30 mouse cellular contexts compared by ENCODE assay signal in genomic region chrX:60542901-60543300, GRCm38 (mm10). TPM values are rescaled to one million over a fixed set of nuclear protein-coding genes. Genes with fewer than 3 reads are reported as not detected.
DNase-seq lines count a peak whose midpoint lies in the region; ATAC-seq and TF ChIP-seq lines count a peak whose summit lies in the region.
"Had no signal": no experiment of that assay in that cellular context is flagged by ENCODE, and none has a peak within 500 bp of the region (broad histone marks: within the 10 kb centered on the region; RNA-seq: fewer than 3 reads in every experiment).

No protein-coding gene starts in this region.

- H3K9me3 ChIP-seq in hindbrain, postnatal 0 days (ENCODE audit: low read length), result no peaks in the 10 kb centered on the region
- no peaks in the 10 kb centered on the region for H3K9me3 ChIP-seq in hindbrain, embryonic 12.5 days (replicated peaks)
- H3K9me3 ChIP-seq: embryonic facial prominence, embryonic 12.5 days; embryonic facial prominence, embryonic 15.5 days; forebrain, embryonic 13.5 days; heart, embryonic 10.5 days; heart, embryonic 13.5 days; hindbrain, embryonic 15.5 days; intestine, embryonic 15.5 days had no signal

- no peak overlapping the region for H3K27ac ChIP-seq in hindbrain, postnatal 0 days
- H3K27ac ChIP-seq in hindbrain, embryonic 12.5 days, result no peak overlapping the region
- H3K27ac ChIP-seq: embryonic facial prominence, embryonic 12.5 days; embryonic facial prominence, embryonic 15.5 days; forebrain, embryonic 13.5 days; heart, adult 2 months; heart, embryonic 10.5 days; heart, embryonic 13.5 days; hindbrain, embryonic 15.5 days; intestine, embryonic 15.5 days had no signal

- H3K27me3 ChIP-seq in hindbrain, postnatal 0 days (ENCODE audit: insufficient read depth, low read length), result no peaks in the 10 kb centered on the region
- H3K27me3 ChIP-seq in hindbrain, embryonic 12.5 days, result no peaks in the 10 kb centered on the region
- H3K27me3 ChIP-seq: embryonic facial prominence, embryonic 12.5 days; forebrain, embryonic 13.5 days; hindbrain, embryonic 15.5 days; intestine, embryonic 15.5 days had no signal

- H3K9ac ChIP-seq in hindbrain, postnatal 0 days (replicated peaks; ENCODE audit: low read length), result no peak overlapping the region
- no peak overlapping the region for H3K9ac ChIP-seq in hindbrain, embryonic 12.5 days
- H3K9ac ChIP-seq: embryonic facial prominence, embryonic 12.5 days; embryonic facial prominence, embryonic 15.5 days; forebrain, embryonic 13.5 days; heart, embryonic 13.5 days; hindbrain, embryonic 15.5 days; intestine, embryonic 15.5 days had no signal

- no peak for ATAC-seq in hindbrain, postnatal 0 days
- no peak for ATAC-seq in hindbrain, embryonic 12.5 days (ENCODE audit: low FRiP score)
- ATAC-seq: forebrain, embryonic 13.5 days; intestine, embryonic 15.5 days; Patski had no signal

- H3K4me3 ChIP-seq in hindbrain, postnatal 0 days (ENCODE audit: low read length), result no peak overlapping the region
- no peak overlapping the region for H3K4me3 ChIP-seq in hindbrain, embryonic 12.5 days
- H3K4me3 ChIP-seq: embryonic facial prominence, embryonic 12.5 days; embryonic facial prominence, embryonic 15.5 days; forebrain, embryonic 13.5 days; heart, adult 2 months; heart, embryonic 10.5 days; heart, embryonic 13.5 days; hindbrain, embryonic 15.5 days; intestine, embryonic 15.5 days had no signal

- 42% methylated on average over 1 of the region's 1 CpGs for WGBS in hindbrain, postnatal 0 days
- WGBS in hindbrain, embryonic 12.5 days, result 50% methylated on average over 1 of the region's 1 CpGs

- no peaks in the 10 kb centered on the region for H3K36me3 ChIP-seq in hindbrain, postnatal 0 days (ENCODE audit: insufficient read depth, low read length)
- H3K36me3 ChIP-seq in hindbrain, embryonic 12.5 days, result no peaks in the 10 kb centered on the region
- H3K36me3 ChIP-seq: embryonic facial prominence, embryonic 12.5 days; embryonic facial prominence, embryonic 15.5 days; heart, embryonic 10.5 days; heart, embryonic 13.5 days; hindbrain, embryonic 15.5 days; intestine, embryonic 15.5 days had no signal

- no peak for TF ChIP-seq CTCF in hindbrain, postnatal 0 days (IDR thresholded peaks at IDR 0.05; ENCODE audit: low read depth)

- no peaks in the 10 kb centered on the region for H3K4me1 ChIP-seq in hindbrain, postnatal 0 days (ENCODE audit: insufficient read depth, low read length)
- no peaks in the 10 kb centered on the region for H3K4me1 ChIP-seq in hindbrain, embryonic 12.5 days
- H3K4me1 ChIP-seq: embryonic facial prominence, embryonic 12.5 days; embryonic facial prominence, embryonic 15.5 days; heart, embryonic 10.5 days; heart, embryonic 13.5 days; hindbrain, embryonic 15.5 days; intestine, embryonic 15.5 days had no signal

- peak; percentile 24 to 27 for DNase-seq in cerebellum, postnatal 10 days
- no peak for DNase-seq in cerebellum, adult 11-12 months
- peak; percentile 28 for DNase-seq in hindbrain, postnatal 0 days (ENCODE audit: low spot score)
- DNase-seq in right cerebral cortex, postnatal 10 days (ENCODE audit: low spot score in 2 of 2), result peak; percentile 16 to 21
- no peak for DNase-seq in right cerebral cortex, adult 18-20 months
- DNase-seq: adrenal gland, postnatal 10 days; adrenal gland, postnatal 36 days; cerebellum, adult 11 months; cerebellum, adult 8-10 months; gastrocnemius, postnatal 10 days; gastrocnemius, postnatal 36 days; heart, adult 2 months; heart, postnatal 14 days; heart, postnatal 4 days; kidney, adult 11 months had no signal

- no peak overlapping the region for H3K4me2 ChIP-seq in hindbrain, postnatal 0 days (ENCODE audit: low read depth, low read length)
- H3K4me2 ChIP-seq in hindbrain, embryonic 12.5 days (replicated peaks), result no peak overlapping the region
- H3K4me2 ChIP-seq: embryonic facial prominence, embryonic 12.5 days; embryonic facial prominence, embryonic 15.5 days; forebrain, embryonic 13.5 days; heart, embryonic 13.5 days; hindbrain, embryonic 15.5 days; intestine, embryonic 15.5 days had no signal

RNA-seq across cellular contexts. Expression of gene Gm7073, which starts 3.9 kb away (rescaled TPM):
- not detected in 2 replicates for total RNA-seq in hindbrain, postnatal 0 days (2014; rRNA removed)
- not detected in 2 replicates for polyA plus RNA-seq in hindbrain, postnatal 0 days (2015; fragmentation: Nextera tagmentation; extraction: Ambion mirVana)
- polyA plus RNA-seq in hindbrain, embryonic 12.5 days (2016; fragmentation: Nextera tagmentation; extraction: Ambion mirVana), result not detected in 2 replicates
- total RNA-seq: adrenal gland, adult 18-20 months; adrenal gland, postnatal 10 days; adrenal gland, postnatal 36 days; ES-E14; gastrocnemius, adult 18-20 months; gastrocnemius, postnatal 10 days; gastrocnemius, postnatal 36 days; granulocyte monocyte progenitor cell, adult 5-6 weeks; heart, adult 2 months; heart, postnatal 14 days; heart, postnatal 4 days had no signal
- polyA plus RNA-seq: embryonic facial prominence, embryonic 12.5 days; embryonic facial prominence, embryonic 15.5 days; forebrain, embryonic 13.5 days; heart, adult 2 months; heart, embryonic 10.5 days; heart, embryonic 13.5 days; heart, embryonic 16.5 days; hindbrain, embryonic 11.5 days; hindbrain, embryonic 15.5 days; intestine, embryonic 15.5 days; Patski had no signal

RNA-seq across cellular contexts. Expression of gene Atp11c, which starts 49.6 kb away (rescaled TPM):
- total RNA-seq in hindbrain, postnatal 0 days (2014; rRNA removed), result 16.4 and 17.3 TPM in 2 replicates
- polyA plus RNA-seq in hindbrain, postnatal 0 days (2015; fragmentation: Nextera tagmentation; extraction: Ambion mirVana), result 7.9 and 8.6 TPM in 2 replicates
- polyA plus RNA-seq in hindbrain, embryonic 12.5 days (2016; fragmentation: Nextera tagmentation; extraction: Ambion mirVana), result 16.7 and 18.4 TPM in 2 replicates

Comparison
In these comparisons a context has a peak if more than half of its experiments do, and no peak if none do; other contexts are left out.
1. DNase-seq: peak in cerebellum, postnatal 10 days (2 of 2), hindbrain, postnatal 0 days (single experiment) and right cerebral cortex, postnatal 10 days (2 of 2); none in cerebellum, adult 11-12 months (single experiment) and right cerebral cortex, adult 18-20 months (single experiment).